Mouse (Mus musculus) lung, postnatal 0 days (tissue): ENCODE results near the gene Nfu1.
A peak's percentile ranks its signal among the peaks of the same experiment; 100 is the strongest.

Source experiments
- CTCF ChIP-seq: IDR thresholded peaks from 2 replicates; pipeline ENCODE4 v1.5.1; 2016; ENCODE audit warnings: antibody characterized with exemption, mild to moderate bottlenecking
- EP300 ChIP-seq: IDR thresholded peaks from 2 replicates; pipeline ENCODE4 v1.6.1; 2016; ENCODE audit warnings: antibody characterized with exemption, mild to moderate bottlenecking, control low read depth

DNA sequence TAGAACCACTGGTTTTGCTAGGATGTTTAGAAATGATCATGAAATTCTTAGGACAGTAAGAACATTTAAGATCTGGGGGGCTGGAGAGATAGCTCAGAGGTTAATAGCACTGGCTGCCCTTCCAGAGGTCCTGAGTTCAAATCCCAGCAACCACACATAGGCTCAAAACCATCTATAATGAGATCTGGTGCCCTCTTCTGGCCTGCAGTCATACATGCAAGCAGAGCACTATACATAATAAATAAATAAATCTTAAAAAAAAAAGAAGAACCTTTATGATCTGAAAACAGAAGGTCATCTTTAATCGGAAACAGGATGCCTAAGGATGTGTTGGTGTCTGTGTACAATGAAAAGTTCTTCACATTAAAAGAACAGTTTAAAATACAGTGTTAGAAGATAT is 50.7 kb downstream of the Nfu1 start:
- TF ChIP-seq CTCF (peak; percentile 47), EP300 (no peak)
